7 mouse cellular contexts compared by ENCODE assay signal in the genomic region with DNA sequence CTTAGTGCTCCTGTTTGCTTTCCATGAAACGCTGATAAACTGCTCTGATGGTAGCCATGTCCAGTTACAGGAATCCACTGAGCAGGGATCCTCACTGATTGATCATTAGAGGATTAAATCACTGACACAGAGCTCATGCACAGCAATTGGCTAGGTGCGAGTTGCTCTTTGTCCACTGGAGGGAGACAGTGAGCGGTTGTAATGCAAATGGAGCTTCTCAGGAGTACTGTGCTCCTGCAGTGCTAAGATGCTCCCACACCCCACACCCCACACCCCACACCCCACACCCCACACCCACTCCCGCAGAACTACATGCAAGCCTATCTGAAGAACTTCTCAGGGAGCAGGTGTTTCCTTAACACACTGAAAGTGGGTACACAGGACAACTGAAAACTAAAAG. TPM values are rescaled to one million over a fixed set of nuclear protein-coding genes. Genes with fewer than 3 reads are reported as not detected.
A peak's percentile ranks its signal among the peaks of the same experiment; 100 is the strongest.
DNase-seq lines count a peak whose midpoint lies in the region; ATAC-seq and TF ChIP-seq lines count a peak whose summit lies in the region.
"Not testable (repeated sequence)": the region's sequence is repeated elsewhere in the genome, so short reads cannot be mapped to it uniquely, and the experiment has no call there.

No protein-coding gene starts in this region.

- not testable (repeated sequence) for H3K9me3 ChIP-seq in embryonic facial prominence, embryonic 14.5 days (ENCODE audit: control insufficient read depth, low read length); heart, postnatal 0 days (replicated peaks; ENCODE audit: control insufficient read depth, low read length); kidney, embryonic 15.5 days (replicated peaks); limb, embryonic 10.5 days (replicated peaks); midbrain, embryonic 14.5 days (ENCODE audit: control insufficient read depth, low read length)

- not testable (repeated sequence) for H3K4me1 ChIP-seq in embryonic facial prominence, embryonic 14.5 days (ENCODE audit: control insufficient read depth, insufficient read depth, low read length); heart, postnatal 0 days (ENCODE audit: control insufficient read depth, insufficient read depth); kidney, embryonic 15.5 days; limb, embryonic 10.5 days; midbrain, embryonic 14.5 days (ENCODE audit: control insufficient read depth, insufficient read depth, low read length); small intestine, adult 2 months (ENCODE audit: control insufficient read depth, insufficient read depth, insufficient read length, low read length)

- not testable (repeated sequence) for H3K4me2 ChIP-seq in embryonic facial prominence, embryonic 14.5 days (ENCODE audit: low read depth, low read length); heart, postnatal 0 days (ENCODE audit: low read depth, low read length); kidney, embryonic 15.5 days; midbrain, embryonic 14.5 days (ENCODE audit: low read length)

- not testable (repeated sequence) for TF ChIP-seq POLR2A in small intestine, adult 2 months (IDR thresholded peaks at IDR 0.05; ENCODE audit: low read depth, low read length)

- peak; percentile 78 for DNase-seq in adrenal gland, postnatal 10 days
- DNase-seq in embryonic facial prominence, embryonic 14.5 days (ENCODE audit: low spot score) = peak; percentile 11
- not testable (repeated sequence) for DNase-seq in heart, postnatal 0 days (ENCODE audit: low spot score)
- peak; percentile 62 for DNase-seq in limb, embryonic 10.5 days (ENCODE audit: low spot score)
- peak; percentile 75 for DNase-seq in midbrain, embryonic 14.5 days

- 3% methylated on average over 4 of the region's 4 CpGs for WGBS in embryonic facial prominence, embryonic 14.5 days
- WGBS in heart, postnatal 0 days = 2% methylated on average over 4 of the region's 4 CpGs
- WGBS in kidney, embryonic 15.5 days = 5% methylated on average over 4 of the region's 4 CpGs
- 4% methylated on average over 4 of the region's 4 CpGs for WGBS in limb, embryonic 10.5 days
- 4% methylated on average over 4 of the region's 4 CpGs for WGBS in midbrain, embryonic 14.5 days
- 2% methylated on average over 4 of the region's 4 CpGs for WGBS in small intestine, adult 2 months

- H3K4me3 ChIP-seq in embryonic facial prominence, embryonic 14.5 days (ENCODE audit: low read depth, low read length); heart, postnatal 0 days (ENCODE audit: low read depth, low read length); kidney, embryonic 15.5 days (replicated peaks); limb, embryonic 10.5 days; midbrain, embryonic 14.5 days (replicated peaks; ENCODE audit: low read depth, low read length); small intestine, adult 2 months (ENCODE audit: low read depth, low read length): not testable (repeated sequence)

- H3K36me3 ChIP-seq in embryonic facial prominence, embryonic 14.5 days (ENCODE audit: control insufficient read depth, insufficient read depth, low read length); heart, postnatal 0 days (replicated peaks; ENCODE audit: control insufficient read depth, insufficient read depth, low read length); kidney, embryonic 15.5 days; limb, embryonic 10.5 days; midbrain, embryonic 14.5 days (ENCODE audit: control insufficient read depth, insufficient read depth, low read length); small intestine, adult 2 months (ENCODE audit: control insufficient read depth, insufficient read depth, low read length): not testable (repeated sequence)

- not testable (repeated sequence) for H3K27me3 ChIP-seq in embryonic facial prominence, embryonic 14.5 days (replicated peaks; ENCODE audit: control insufficient read depth, insufficient read depth, low read length); heart, postnatal 0 days (ENCODE audit: control insufficient read depth, insufficient read depth, low read length); kidney, embryonic 15.5 days; limb, embryonic 10.5 days (ENCODE audit: low read depth, poor library complexity, severe bottlenecking); midbrain, embryonic 14.5 days (ENCODE audit: control insufficient read depth, insufficient read depth, low read length); small intestine, adult 2 months (ENCODE audit: control insufficient read depth, insufficient read depth, low read length)

- TF ChIP-seq EP300 in heart, postnatal 0 days (IDR thresholded peaks at IDR 0.05; ENCODE audit: low read depth) = not testable (repeated sequence)

- peak; percentile 57 for TF ChIP-seq CTCF in heart, postnatal 0 days (IDR thresholded peaks at IDR 0.05; ENCODE audit: low read depth)
- TF ChIP-seq CTCF in small intestine, adult 2 months (IDR thresholded peaks at IDR 0.05; ENCODE audit: extremely low read depth, insufficient read length, insufficient replicate concordance, low read depth, low read length) = peak; percentile 30; the same call in 1 of the 2 replicates

- ATAC-seq in embryonic facial prominence, embryonic 14.5 days (ENCODE audit: low read depth); heart, postnatal 0 days (ENCODE audit: insufficient read depth, low read depth); midbrain, embryonic 14.5 days (ENCODE audit: low FRiP score, low TSS enrichment): not testable (repeated sequence)
- peak; percentile 69; the same call in 1 of the 2 replicates for ATAC-seq in kidney, embryonic 15.5 days (replicated peaks; ENCODE audit: low FRiP score)

- not testable (repeated sequence) for H3K9ac ChIP-seq in embryonic facial prominence, embryonic 14.5 days (ENCODE audit: low read depth, low read length); heart, postnatal 0 days (replicated peaks; ENCODE audit: low read depth, low read length); kidney, embryonic 15.5 days; midbrain, embryonic 14.5 days (replicated peaks; ENCODE audit: low read length)

- H3K27ac ChIP-seq in embryonic facial prominence, embryonic 14.5 days (replicated peaks; ENCODE audit: low read depth, low read length); heart, postnatal 0 days (ENCODE audit: low read depth); kidney, embryonic 15.5 days; limb, embryonic 10.5 days; midbrain, embryonic 14.5 days (replicated peaks; ENCODE audit: low read depth, low read length); small intestine, adult 2 months (ENCODE audit: insufficient read depth, low read depth, low read length): not testable (repeated sequence)

RNA-seq across cellular contexts. Expression of a gene that starts 10.7 kb away (rescaled TPM):
- total RNA-seq in adrenal gland, postnatal 10 days (2021) = 1 to 10 TPM; 1.3 to 1.5 TPM
- 0.81 and 1.2 TPM in 2 replicates for polyA plus RNA-seq in embryonic facial prominence, embryonic 14.5 days (2014; fragmentation: Nextera tagmentation; extraction: Ambion mirVana)
- 3.2 TPM in 1 of 2 replicates, not detected in the other for total RNA-seq in heart, postnatal 0 days (2014; rRNA removed; ENCODE audit: low replicate concordance)
- 0.07 and 0.14 TPM in 2 replicates for polyA plus RNA-seq in heart, postnatal 0 days (2015; fragmentation: Nextera tagmentation; extraction: Ambion mirVana)
- polyA plus RNA-seq in kidney, embryonic 15.5 days (2015; fragmentation: Nextera tagmentation; extraction: Ambion mirVana) = 0.52 and 0.64 TPM in 2 replicates
- polyA plus RNA-seq in limb, embryonic 10.5 days (2016; fragmentation: Nextera tagmentation; extraction: Ambion mirVana) = 0.10 TPM in 1 of 2 replicates, not detected in the other
- 0.78 and 0.84 TPM in 2 replicates for polyA plus RNA-seq in midbrain, embryonic 14.5 days (2014; fragmentation: Nextera tagmentation; extraction: Ambion mirVana)
- 1.7 and 2.8 TPM in 2 replicates for polyA plus RNA-seq in small intestine, adult 2 months (2012; rRNA removed)
